Mouse (Mus musculus) heart, embryonic 10.5 days (tissue): ENCODE measurements around the gene Grhl3. TPM values are rescaled to one million over a fixed set of nuclear protein-coding genes. Genes with fewer than 3 reads are reported as not detected.

Experiments
- DNase-seq: peaks from one replicate; pipeline ENCODE4 v3.0.0-alpha.2; 2017; ENCODE audit warnings: low spot score
- H3K27ac ChIP-seq: fragments of 300-500 bp; sonication (generic); 2 replicates; pipeline ENCODE4 v1.5.1; 2016; ENCODE audit warnings: mild to moderate bottlenecking
- H3K27me3 ChIP-seq: fragments of 300-500 bp; sonication (generic); 2 replicates; pipeline ENCODE4 v1.6.1; 2016; ENCODE audit warnings: mild to moderate bottlenecking; ENCODE audit not compliant: poor library complexity, insufficient read depth, severe bottlenecking
- H3K36me3 ChIP-seq: fragments of 300-500 bp; sonication (generic); 2 replicates; pipeline ENCODE4 v1.6.1; 2016; ENCODE audit warnings: mild to moderate bottlenecking, moderate library complexity
- H3K4me1 ChIP-seq: fragments of 300-500 bp; sonication (generic); 2 replicates; pipeline ENCODE4 v1.6.1; 2016; ENCODE audit warnings: mild to moderate bottlenecking
- H3K4me3 ChIP-seq: fragments of 300-500 bp; sonication (generic); 2 replicates; pipeline ENCODE4 v1.5.1; 2016; ENCODE audit warnings: mild to moderate bottlenecking, moderate library complexity
- H3K9me3 ChIP-seq: fragments of 300-500 bp; sonication (generic); 2 replicates; pipeline ENCODE4 v1.6.1; 2016; ENCODE audit warnings: mild to moderate bottlenecking, moderate library complexity
- WGBS: fragments of 180-500 bp; shearing (Covaris S2); methylation state at CpG from one replicate; pipeline ENCODE4 v1.1.7; 2016; 5-methylcytosine and 5-hydroxymethylcytosine counted together
- polyA plus RNA-seq: library from polyadenylated mRNA; unstranded; fragments of >200 nt; fragmentation: Nextera tagmentation; extraction: Ambion mirVana; gene quantifications from 2 replicates; pipeline ENCODE4 v1.2.1, GENCODE M21; 2016

Grhl3 gene
- polyA plus RNA-seq, 1 experiment from 2014 or later, result 14.1 TPM

GRCm38 (mm10) chr4:135514925-135515324 is 58.5 kb downstream of the Grhl3 start:
- Histone ChIP-seq H3K9me3 (no peaks in the 10 kb centered on the region), H3K4me1 (peaks cover 12% of the 10 kb centered on the region; the same call in 1 of the 2 replicates), H3K27ac (no peak overlapping the region; the same call in 1 of the 2 replicates), H3K4me3 (no peak overlapping the region), H3K27me3 (peaks cover 37% of the 10 kb centered on the region; the same call in 1 of the 2 replicates), H3K36me3 (no peaks in the 10 kb centered on the region)
- no peak for DNase-seq
- 64% methylated on average over 14 of the region's 14 CpGs for WGBS

- no peaks in the 10 kb centered on the region for H3K36me3 ChIP-seq
- H3K4me3 ChIP-seq, result no peak overlapping the region
- H3K27me3 ChIP-seq, result peaks cover 43% of the 10 kb centered on the region; the same call in 1 of the 2 replicates
- no peak for DNase-seq
- 75% methylated on average over 7 of the region's 7 CpGs for WGBS
- peaks cover 12% of the 10 kb centered on the region; the same call in 1 of the 2 replicates for H3K4me1 ChIP-seq
- H3K27ac ChIP-seq, result no peak overlapping the region
- no peaks in the 10 kb centered on the region for H3K9me3 ChIP-seq
Observed at GRCm38 (mm10) chr4:135513865-135514264, 59.6 kb downstream of the Grhl3 start.

- Histone ChIP-seq H3K27me3 (peaks cover 39% of the 10 kb centered on the region; the same call in 1 of the 2 replicates), H3K4me1 (peaks cover 18% of the 10 kb centered on the region), H3K9me3 (no peaks in the 10 kb centered on the region), H3K4me3 (no peak overlapping the region), H3K36me3 (no peaks in the 10 kb centered on the region), H3K27ac (no peak overlapping the region)
- WGBS, result 56% methylated on average over 12 of the region's 12 CpGs
- DNase-seq, result no peak
Observed at GRCm38 (mm10) chr4:135509515-135509914, 63.9 kb downstream of the Grhl3 start.

- peaks cover 39% of the 10 kb centered on the region; the same call in 1 of the 2 replicates for H3K27me3 ChIP-seq
- H3K36me3 ChIP-seq, result no peaks in the 10 kb centered on the region
- WGBS, result 16% methylated on average over 13 of the region's 13 CpGs
- H3K4me3 ChIP-seq, result peak overlapping the region; percentile 41; the same call in 1 of the 2 replicates
- DNase-seq, result no peak
- H3K4me1 ChIP-seq, result peaks cover 11% of the 10 kb centered on the region
- H3K27ac ChIP-seq, result no peak overlapping the region
- no peaks in the 10 kb centered on the region for H3K9me3 ChIP-seq
Observed at GRCm38 (mm10) chr4:135508419-135509039, 64.9 kb downstream of the Grhl3 start.

- H3K27ac ChIP-seq, result peak overlapping the region; percentile 76
- peaks cover 33% of the 10 kb centered on the region; the same call in 1 of the 2 replicates for H3K27me3 ChIP-seq
- no peaks in the 10 kb centered on the region for H3K9me3 ChIP-seq
- DNase-seq, result peak; percentile 91
- H3K4me3 ChIP-seq, result peak overlapping the region; percentile 50
- no peaks in the 10 kb centered on the region for H3K36me3 ChIP-seq
- 10% methylated on average over 22 of the region's 22 CpGs for WGBS
- H3K4me1 ChIP-seq, result peaks cover 11% of the 10 kb centered on the region
Observed at GRCm38 (mm10) chr4:135507547-135508350, 65.7 kb downstream of the Grhl3 start.

- peaks cover 14% of the 10 kb centered on the region; the same call in 1 of the 2 replicates for H3K27me3 ChIP-seq
- no peak for DNase-seq
- no peaks in the 10 kb centered on the region for H3K36me3 ChIP-seq
- no peaks in the 10 kb centered on the region for H3K9me3 ChIP-seq
- H3K4me3 ChIP-seq, result no peak overlapping the region
- no peak overlapping the region for H3K27ac ChIP-seq
- H3K4me1 ChIP-seq, result peaks cover 11% of the 10 kb centered on the region
- 77% methylated on average over 11 of the region's 11 CpGs for WGBS
Observed at GRCm38 (mm10) chr4:135505794-135506193, 67.6 kb downstream of the Grhl3 start.

- Histone ChIP-seq H3K4me3 (no peak overlapping the region), H3K9me3 (no peaks in the 10 kb centered on the region), H3K27ac (no peak overlapping the region), H3K4me1 (no peaks in the 10 kb centered on the region), H3K36me3 (no peaks in the 10 kb centered on the region), H3K27me3 (no peaks in the 10 kb centered on the region)
- DNase-seq, result no peak
- WGBS, result 40% methylated on average over 4 of the region's 4 CpGs
Observed at GRCm38 (mm10) chr4:135501587-135501986, 71.8 kb downstream of the Grhl3 start.

- 74% methylated on average over 3 of the region's 3 CpGs for WGBS
- Histone ChIP-seq H3K4me3 (no peak overlapping the region), H3K9me3 (no peaks in the 10 kb centered on the region)
Observed at GRCm38 (mm10) chr4:135499831-135500230, 73.6 kb downstream of the Grhl3 start.

GRCm38 (mm10) chr4:135498136-135498535 is 75.3 kb downstream of the Grhl3 start:
- DNase-seq, result no peak
- no peak overlapping the region for H3K4me3 ChIP-seq
- no peaks in the 10 kb centered on the region for H3K9me3 ChIP-seq
- no peaks in the 10 kb centered on the region for H3K27me3 ChIP-seq
- H3K4me1 ChIP-seq, result peaks cover 23% of the 10 kb centered on the region
- H3K27ac ChIP-seq, result no peak overlapping the region
- H3K36me3 ChIP-seq, result no peaks in the 10 kb centered on the region
- WGBS, result 63% methylated on average over 6 of the region's 6 CpGs

More at GRCm38 (mm10) chr4:135499831-135500230, 73.6 kb downstream of the Grhl3 start:
- Histone ChIP-seq H3K27me3 (no peaks in the 10 kb centered on the region), H3K27ac (no peak overlapping the region), H3K36me3 (no peaks in the 10 kb centered on the region), H3K4me1 (peaks cover 15% of the 10 kb centered on the region)
- DNase-seq, result no peak

- no peaks in the 10 kb centered on the region for H3K27me3 ChIP-seq
- DNase-seq, result no peak
- 19% methylated on average over 18 of the region's 18 CpGs for WGBS
- H3K9me3 ChIP-seq, result no peaks in the 10 kb centered on the region
- H3K36me3 ChIP-seq, result no peaks in the 10 kb centered on the region
- H3K4me3 ChIP-seq, result peak overlapping the region; percentile 88
- no peak overlapping the region for H3K27ac ChIP-seq
- peaks cover 23% of the 10 kb centered on the region for H3K4me1 ChIP-seq
Observed at GRCm38 (mm10) chr4:135495810-135496209, 77.6 kb downstream of the Grhl3 start.

- H3K9me3 ChIP-seq, result no peaks in the 10 kb centered on the region
- DNase-seq, result no peak
- H3K27me3 ChIP-seq, result no peaks in the 10 kb centered on the region
- peak overlapping the region; percentile 80; the same call in 1 of the 2 replicates for H3K27ac ChIP-seq
- H3K36me3 ChIP-seq, result 0 out of 2 replicates have a peak, but pooled peaks cover 2% of the 10 kb centered on the region
- 17% methylated on average over 9 of the region's 9 CpGs for WGBS
- H3K4me1 ChIP-seq, result peaks cover 23% of the 10 kb centered on the region
- peak overlapping the region; percentile 88 for H3K4me3 ChIP-seq
Observed at GRCm38 (mm10) chr4:135495397-135495791, 78.0 kb downstream of the Grhl3 start.

GRCm38 (mm10) chr4:135494521-135495396 is 78.7 kb downstream of the Grhl3 start, which contains the start of the genes Stpg1 and Nipal3:
Stpg1 (plus strand) TSS chr4:135494790.
Nipal3 (minus strand) TSS chr4:135495038.
- H3K4me1 ChIP-seq, result peaks cover 23% of the 10 kb centered on the region
- peak; percentile 98 for DNase-seq
- 0 out of 2 replicates have a peak, but pooled peaks cover 3% of the 10 kb centered on the region for H3K36me3 ChIP-seq
- H3K27ac ChIP-seq, result peak within 1 kb of the TSS; percentile 80
- peak within 1 kb of the TSS; percentile 88 for H3K4me3 ChIP-seq
- no peaks in the 10 kb centered on the region for H3K27me3 ChIP-seq
- H3K9me3 ChIP-seq, result no peaks in the 10 kb centered on the region
- WGBS, result under 1% methylated on average over 53 of the region's 53 CpGs
